Mouse (Mus musculus): ENCODE data around the gene Lor. TPM values are rescaled to one million over a fixed set of nuclear protein-coding genes. Genes with fewer than 3 reads are reported as not detected.

Gene Lor
- polyA plus RNA-seq, 1 experiment from 2014 or later = 0.13 TPM

GRCm38 (mm10) chr3:92033203-92033602 lies 49.7 kb downstream of the Lor start:
- no peaks in the 10 kb centered on the region for H3K4me1 ChIP-seq (replicated peaks)
- H3K9ac ChIP-seq = no peak overlapping the region
- no peak overlapping the region for H3K27ac ChIP-seq
- no peak overlapping the region for H3K4me3 ChIP-seq (replicated peaks)
- no peaks in the 10 kb centered on the region for H3K9me3 ChIP-seq (replicated peaks)
- DNase-seq = no peak
- no peaks in the 10 kb centered on the region for H3K36me3 ChIP-seq
- no peak overlapping the region for H3K4me2 ChIP-seq
- ATAC-seq (ENCODE audit: low read depth) = no peak
- WGBS (ENCODE audit: insufficient replicate concordance) = 24% methylated on average over 2 of the region's 2 CpGs
- H3K27me3 ChIP-seq = no peaks in the 10 kb centered on the region

Small RNA genes within 50 kb of the gene (microRNA-seq; reads per million reads assigned to microRNA genes)
- not detected for gene Gm25145

Other genes starting within 250 kb of the Lor start
- not detected in 2 replicates for gene Pglyrp3, start 68.6 kb downstream of the Lor start, polyA plus RNA-seq (2015; fragmentation: Nextera tagmentation; extraction: Ambion mirVana)
- gene Prr9, start 40.8 kb upstream of the Lor start, polyA plus RNA-seq (2015; fragmentation: Nextera tagmentation; extraction: Ambion mirVana) = not detected in 2 replicates
- gene Lelp1, start 59.6 kb upstream of the Lor start, polyA plus RNA-seq (2015; fragmentation: Nextera tagmentation; extraction: Ambion mirVana) = not detected in 2 replicates
- 0.06 TPM in 1 of 2 replicates, not detected in the other for gene Sprr2a1, start 132.7 kb upstream of the Lor start, polyA plus RNA-seq (2015; fragmentation: Nextera tagmentation; extraction: Ambion mirVana)
- gene Sprr2a2, start 132.8 kb upstream of the Lor start, polyA plus RNA-seq (2015; fragmentation: Nextera tagmentation; extraction: Ambion mirVana) = 0.44 and 0.61 TPM in 2 replicates
- not detected in 2 replicates for gene Sprr2a3, start 202.3 kb upstream of the Lor start, polyA plus RNA-seq (2015; fragmentation: Nextera tagmentation; extraction: Ambion mirVana)
- not detected in 2 replicates for gene Sprr2b, start 233.5 kb upstream of the Lor start, polyA plus RNA-seq (2015; fragmentation: Nextera tagmentation; extraction: Ambion mirVana)

All from liver, embryonic 13.5 days (tissue).